Mouse (Mus musculus) CH12.LX (cell line): Measurements from ENCODE around the gene Dhx8. TPM values are rescaled to one million over a fixed set of nuclear protein-coding genes. Genes with fewer than 3 reads are reported as not detected.

Source experiments
- DNase-seq: peaks from one replicate; pipeline ENCODE4 v3.0.0-alpha.2; 2013; ENCODE audit errors: extremely low read depth
- H3K27ac ChIP-seq: 2 replicates; pipeline ENCODE4 v1.5.1; 2012; ENCODE audit warnings: low read depth, mild to moderate bottlenecking, control low read depth, moderate library complexity; ENCODE audit not compliant: insufficient read depth
- H3K27me3 ChIP-seq: replicated peaks from 2 replicates; pipeline ENCODE3; 2012; ENCODE audit warnings: inconsistent platforms
- H3K36me3 ChIP-seq, 2 experiments: replicated peaks in 1 of 2; 2 replicates each; pipeline versions ENCODE3 to v1.6.1; 2012; ENCODE audit warnings: inconsistent platforms in 1 of 2, low read length in 1 of 2, mild to moderate bottlenecking in 1 of 2, mixed read lengths in 1 of 2, moderate library complexity in 1 of 2; ENCODE audit not compliant: control insufficient read depth in 1 of 2, insufficient read depth in 1 of 2
- H3K4me1 ChIP-seq, 2 experiments: 2 replicates each; pipeline ENCODE4 v1.6.1; 2012; ENCODE audit warnings: inconsistent platforms in 1 of 2, moderate library complexity in 1 of 2; ENCODE audit not compliant: insufficient read depth in 2 of 2, control insufficient read depth in 1 of 2
- H3K4me2 ChIP-seq: 2 replicates; pipeline ENCODE4 v1.6.1; 2012; ENCODE audit warnings: low read depth, mild to moderate bottlenecking, control low read depth; ENCODE audit not compliant: poor library complexity, insufficient read depth, severe bottlenecking
- H3K4me3 ChIP-seq, 3 experiments: fragments of 150-350 bp in 1 of 3; sonication (generic) in 1 of 3; replicated peaks in 1 of 3; 2 replicates each; pipeline versions ENCODE3 to v1.5.1; 2011 to 2012; ENCODE audit warnings: low read depth in 2 of 3, low read length in 2 of 3, mild to moderate bottlenecking in 2 of 3, moderate library complexity in 2 of 3, control low read depth in 1 of 3, improper control_type of control experiment in 1 of 3, inconsistent platforms in 1 of 3, mixed read lengths in 1 of 3; ENCODE audit not compliant: poor library complexity in 1 of 3
- H3K79me2 ChIP-seq: replicated peaks from 2 replicates; pipeline ENCODE4 v1.6.1; 2012; ENCODE audit warnings: mild to moderate bottlenecking, moderate library complexity; ENCODE audit not compliant: control insufficient read depth, poor library complexity, insufficient read depth, severe bottlenecking; ENCODE audit errors: extremely low read depth
- H3K9ac ChIP-seq: 2 replicates; pipeline ENCODE4 v1.6.1; 2012; ENCODE audit warnings: low read depth, mild to moderate bottlenecking, control low read depth, moderate library complexity; ENCODE audit not compliant: insufficient read depth
- H3K9me3 ChIP-seq: replicated peaks from 2 replicates; pipeline ENCODE3; 2012; ENCODE audit warnings: low read length, inconsistent platforms, mixed read lengths
- BHLHE40 ChIP-seq: IDR thresholded peaks from 2 replicates; pipeline ENCODE4 v1.6.1; 2011; ENCODE audit warnings: mild to moderate bottlenecking, low read depth, low read length, improper control_type of control experiment
- CHD1 ChIP-seq: IDR thresholded peaks from 2 replicates; pipeline ENCODE4 v1.6.1; 2012; ENCODE audit warnings: low read depth, low read length, improper control_type of control experiment, inconsistent platforms
- CHD2 ChIP-seq: IDR thresholded peaks from 2 replicates; pipeline ENCODE4 v1.6.1; 2011; ENCODE audit warnings: low read length, improper control_type of control experiment
- E2F4 ChIP-seq: IDR thresholded peaks from 2 replicates; pipeline ENCODE4 v1.6.1; 2011; ENCODE audit warnings: low read depth, low read length, improper control_type of control experiment; ENCODE audit not compliant: insufficient replicate concordance
- ELF1 ChIP-seq: IDR thresholded peaks from 2 replicates; pipeline ENCODE4 v1.6.1; 2014; ENCODE audit warnings: low read depth, mild to moderate bottlenecking, inconsistent platforms, low read length, improper control_type of control experiment
- EP300 ChIP-seq: IDR thresholded peaks from 2 replicates; pipeline ENCODE4 v1.6.1; 2011; ENCODE audit warnings: low read length, improper control_type of control experiment
- HCFC1 ChIP-seq: IDR thresholded peaks from 2 replicates; pipeline ENCODE4 v1.6.1; 2012; ENCODE audit warnings: low read depth, mild to moderate bottlenecking, inconsistent platforms, low read length, improper control_type of control experiment
- IRF4 ChIP-seq: IDR thresholded peaks from 2 replicates; pipeline ENCODE4 v1.6.1; 2014; ENCODE audit warnings: low read depth, mild to moderate bottlenecking, inconsistent platforms, low read length, improper control_type of control experiment
- JUN ChIP-seq: IDR thresholded peaks from 2 replicates; pipeline ENCODE4 v1.6.1; 2011; ENCODE audit warnings: low read depth, mild to moderate bottlenecking, low read length, improper control_type of control experiment, moderate library complexity; ENCODE audit not compliant: insufficient read depth
- JUND ChIP-seq: conservative IDR thresholded peaks from 2 replicates; pipeline ENCODE4 v1.6.1; 2011; ENCODE audit warnings: low read depth, low read length, improper control_type of control experiment
- KAT2A ChIP-seq: IDR thresholded peaks from 2 replicates; pipeline ENCODE4 v1.6.1; 2012; ENCODE audit warnings: low read length, improper control_type of control experiment, inconsistent platforms; ENCODE audit not compliant: insufficient replicate concordance
- MEF2A ChIP-seq: IDR thresholded peaks from 2 replicates; pipeline ENCODE4 v1.6.1; 2014; ENCODE audit warnings: low read depth, mild to moderate bottlenecking, inconsistent platforms, low read length, improper control_type of control experiment, borderline replicate concordance
- MXI1 ChIP-seq: IDR thresholded peaks from 2 replicates; pipeline ENCODE4 v1.6.1; 2011; ENCODE audit warnings: mild to moderate bottlenecking, low read depth, low read length, improper control_type of control experiment
- MYC ChIP-seq: IDR thresholded peaks from 2 replicates; pipeline ENCODE4 v1.6.1; 2011; ENCODE audit warnings: low read depth, mild to moderate bottlenecking, improper control_type of control experiment, low read length
- NELFE ChIP-seq: IDR thresholded peaks from 2 replicates; pipeline ENCODE4 v1.6.1; 2011; ENCODE audit warnings: low read depth, low read length, improper control_type of control experiment
- NRF1 ChIP-seq: IDR thresholded peaks from 2 replicates; pipeline ENCODE4 v1.6.1; 2014; ENCODE audit warnings: low read depth, mild to moderate bottlenecking, inconsistent platforms, low read length, improper control_type of control experiment, moderate library complexity
- RCOR1 ChIP-seq: conservative IDR thresholded peaks from 2 replicates; pipeline ENCODE4 v1.6.1; 2012; ENCODE audit warnings: low read depth, mild to moderate bottlenecking, inconsistent platforms, low read length, improper control_type of control experiment
- SIN3A ChIP-seq: IDR thresholded peaks from 2 replicates; pipeline ENCODE4 v1.6.1; 2012; ENCODE audit warnings: low read length, improper control_type of control experiment, inconsistent platforms
- SMC3 ChIP-seq: IDR thresholded peaks from 2 replicates; pipeline ENCODE4 v1.6.1; 2011; ENCODE audit warnings: low read depth, low read length, improper control_type of control experiment
- TBP ChIP-seq: conservative IDR thresholded peaks from 2 replicates; pipeline ENCODE4 v1.6.1; 2011; ENCODE audit warnings: low read depth, low read length, improper control_type of control experiment
- TCF12 ChIP-seq: IDR thresholded peaks from 2 replicates; pipeline ENCODE4 v1.6.1; 2014; ENCODE audit warnings: low read depth, mild to moderate bottlenecking, inconsistent platforms, low read length, improper control_type of control experiment
- USF1 ChIP-seq: IDR thresholded peaks from 2 replicates; pipeline ENCODE4 v1.6.1; 2014; ENCODE audit warnings: low read depth, mild to moderate bottlenecking, inconsistent platforms, low read length, improper control_type of control experiment
- USF2 ChIP-seq: conservative IDR thresholded peaks from 2 replicates; pipeline ENCODE4 v1.6.1; 2011; ENCODE audit warnings: low read depth, low read length, improper control_type of control experiment
- ZC3H11A ChIP-seq: IDR thresholded peaks from 2 replicates; pipeline ENCODE4 v1.6.1; 2012; ENCODE audit warnings: low read depth, mild to moderate bottlenecking, inconsistent platforms, low read length, improper control_type of control experiment
- ZKSCAN1 ChIP-seq: IDR thresholded peaks from 2 replicates; pipeline ENCODE4 v1.6.1; 2012; ENCODE audit warnings: low read depth, inconsistent platforms, low read length, improper control_type of control experiment, borderline replicate concordance
- ZMIZ1 ChIP-seq: IDR thresholded peaks from 2 replicates; pipeline ENCODE4 v1.6.1; 2012; ENCODE audit warnings: low read depth, mild to moderate bottlenecking, inconsistent platforms, low read length, improper control_type of control experiment
- dilution Hi-C: fragments of 300-500 bp; cut with MboI; formaldehyde crosslinking; loops from 2 replicates; pipeline ENCODE4 v1.14.3; 2020; ENCODE audit warnings: low sequenced_read_pairs; ENCODE audit not compliant: extremely low pct_unique_long_range_greater_than_20kb, extremely low pct_ligation_motif_present
- in situ Hi-C: fragments of 300-500 bp; cut with MboI; formaldehyde crosslinking; loops from 3 replicates; pipeline ENCODE4 v1.14.3; 2019; ENCODE audit warnings: low sequenced_read_pairs, low pct_ligation_motif_present, low pct_unique_long_range_greater_than_20kb, mixed read lengths
- polyA plus RNA-seq: library from polyadenylated mRNA; unstranded; fragments of >175 nt; gene quantifications from 2 replicates; pipeline ENCODE4 v1.2.1, GENCODE M21; 2012; ENCODE audit warnings: low read depth; ENCODE audit not compliant: insufficient read length
- total RNA-seq, 2 experiments: library from RNA; depleted of rRNA; stranded (reverse); fragments of 300-350 nt in 1 of 2; fragments of >200 nt in 1 of 2; gene quantifications; 2 replicates each; pipeline ENCODE4 v1.2.3; 2012 to 2014

The Dhx8 gene
- total and polyA plus RNA-seq, 3 experiments, result 24.3 to 61.7 (median 33.4) TPM

DNA sequence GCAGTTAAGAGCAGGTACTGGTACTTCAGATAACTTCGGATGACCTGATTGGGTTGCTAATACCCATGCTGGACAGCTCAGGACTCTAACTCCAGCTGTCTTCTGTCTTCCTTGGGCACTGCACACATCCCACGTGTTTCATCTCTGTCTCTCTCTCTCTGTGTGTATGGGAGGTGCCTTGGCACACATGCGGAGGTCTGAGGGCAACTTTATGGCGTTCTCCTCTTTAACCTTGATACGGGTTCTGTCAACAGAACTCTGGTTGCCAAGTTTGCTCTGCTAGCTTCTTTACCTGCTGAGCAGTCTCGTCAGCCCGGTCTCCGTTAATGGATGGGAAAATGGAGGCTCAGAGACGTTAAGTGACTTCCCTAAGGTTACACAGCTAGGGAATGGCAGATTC is 19.9 kb upstream of the Dhx8 start:
- no peak for DNase-seq
- Histone ChIP-seq H3K36me3 (no peaks in the 10 kb centered on the region), H3K27me3 (peaks cover 26% of the 10 kb centered on the region), H3K79me2 (no peaks in the 10 kb centered on the region), H3K9me3 (no peaks in the 10 kb centered on the region), H3K9ac (no peak overlapping the region), H3K27ac (no peak overlapping the region), H3K4me1 (peaks cover 0 to 6% of the 10 kb centered on the region in 2 experiments; a peak in 1 of 4 replicates), H3K4me3 (no peak overlapping the region), H3K4me2 (no peak overlapping the region)
- in situ Hi-C loops (no loop called here), dilution Hi-C loops (no loop called here)
- TF ChIP-seq TCF12, result no peak
- no peak for TF ChIP-seq NRF1
- TF ChIP-seq SIN3A, result no peak
- TF ChIP-seq JUN, result no peak
- TF ChIP-seq MYC, result no peak
- TF ChIP-seq ZKSCAN1, result no peak
- TF ChIP-seq ZC3H11A, result no peak
- no peak for TF ChIP-seq NELFE
- no peak for TF ChIP-seq HCFC1
- TF ChIP-seq SMC3, result no peak
- TF ChIP-seq MEF2A, result no peak
- TF ChIP-seq ELF1, result no peak
- TF ChIP-seq E2F4, result no peak
- no peak for TF ChIP-seq USF1
- no peak for TF ChIP-seq IRF4
- TF ChIP-seq EP300, result no peak
- TF ChIP-seq BHLHE40, result no peak

DNA sequence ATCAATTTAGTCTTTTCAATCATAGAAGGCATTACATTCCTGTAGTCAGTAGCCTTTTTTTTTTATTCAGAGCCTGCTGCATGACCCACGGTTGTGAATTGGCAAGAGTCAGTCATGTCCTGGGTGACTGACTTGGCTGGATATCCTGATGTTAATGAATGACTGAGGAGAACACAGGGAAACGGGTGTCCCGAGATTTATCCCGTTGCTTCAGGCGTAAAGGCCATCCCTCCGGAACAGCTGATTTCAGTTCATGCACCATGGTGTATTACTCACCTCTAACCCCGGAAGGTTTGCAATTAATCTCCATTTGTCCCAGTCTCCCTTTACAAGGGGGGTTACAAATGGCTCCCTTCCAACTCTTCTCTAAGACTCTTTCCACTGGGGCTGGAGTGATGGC is 18.7 kb upstream of the Dhx8 start:
- in situ Hi-C loops, result no loop called here
- dilution Hi-C loops, result no loop called here
- Histone ChIP-seq H3K9me3 (no peaks in the 10 kb centered on the region), H3K4me1 (0 out of 4 replicates have a peak, but pooled peaks cover 0 to 3% of the 10 kb centered on the region in 2 experiments), H3K4me2 (no peak overlapping the region), H3K27ac (no peak overlapping the region), H3K9ac (no peak overlapping the region), H3K4me3 (no peak overlapping the region), H3K79me2 (no peaks in the 10 kb centered on the region), H3K27me3 (peaks cover 32% of the 10 kb centered on the region), H3K36me3 (no peaks in the 10 kb centered on the region)
- TF ChIP-seq USF2, result no peak
- no peak for TF ChIP-seq JUND
- no peak for TF ChIP-seq CHD1
- TF ChIP-seq TBP, result no peak
- no peak for TF ChIP-seq MXI1
- no peak for TF ChIP-seq ZMIZ1
- no peak for TF ChIP-seq RCOR1
- no peak for TF ChIP-seq KAT2A
- no peak for TF ChIP-seq CHD2
- no peak for TF ChIP-seq ELF1
- no peak for TF ChIP-seq E2F4
- TF ChIP-seq TCF12, result no peak
- TF ChIP-seq BHLHE40, result no peak
- TF ChIP-seq EP300, result no peak
- DNase-seq, result no peak
